Mouse (Mus musculus) liver, embryonic 16.5 days (tissue): Measurements from ENCODE around the gene Arhgef25. TPM values are rescaled to one million over a fixed set of nuclear protein-coding genes. Genes with fewer than 3 reads are reported as not detected.
A peak's percentile ranks its signal among the peaks of the same experiment; 100 is the strongest.

ENCODE experiments used
- ATAC-seq: fragments of 200-750 bp; cut with Nextera tagmentation; 2 replicates; pipeline ENCODE4 v1.8.0; 2017; ENCODE audit warnings: low read depth, mild to moderate bottlenecking, moderate number of reproducible peaks, moderate library complexity
- H3K27ac ChIP-seq: fragments of 300-500 bp; sonication (generic); 2 replicates; pipeline ENCODE4 v1.5.1; 2014; ENCODE audit warnings: mild to moderate bottlenecking, low read length
- H3K27me3 ChIP-seq: fragments of 300-500 bp; sonication (generic); 2 replicates; pipeline ENCODE4 v1.6.1; 2014; ENCODE audit warnings: low read depth, low read length, mixed read lengths; ENCODE audit not compliant: control insufficient read depth, insufficient read depth
- H3K36me3 ChIP-seq: fragments of 300-500 bp; sonication (generic); 2 replicates; pipeline ENCODE4 v1.6.1; 2014; ENCODE audit warnings: mild to moderate bottlenecking; ENCODE audit not compliant: control insufficient read depth, insufficient read depth
- H3K4me1 ChIP-seq: fragments of 300-500 bp; sonication (generic); 2 replicates; pipeline ENCODE4 v1.6.1; 2014; ENCODE audit warnings: low read depth, low read length, mixed read lengths; ENCODE audit not compliant: control insufficient read depth
- H3K4me2 ChIP-seq: fragments of 300-500 bp; sonication (generic); 2 replicates; pipeline ENCODE4 v1.6.1; 2014; ENCODE audit warnings: low read depth, low read length, mixed read lengths
- H3K4me3 ChIP-seq: fragments of 300-500 bp; sonication (generic); 2 replicates; pipeline ENCODE4 v1.5.1; 2014; ENCODE audit warnings: low read depth, mild to moderate bottlenecking, low read length
- H3K9ac ChIP-seq: fragments of 300-500 bp; sonication (generic); 2 replicates; pipeline ENCODE4 v1.6.1; 2014; ENCODE audit warnings: low read depth, low read length
- H3K9me3 ChIP-seq: fragments of 300-500 bp; sonication (generic); replicated peaks from 2 replicates; pipeline ENCODE4 v1.6.1; 2016; ENCODE audit warnings: low read length; ENCODE audit not compliant: control insufficient read depth
- WGBS: fragments of 180-500 bp; shearing (Covaris S2); extraction: QIAGEN DNeasy Blood & Tissue Kit; methylation state at CpG from one replicate; pipeline ENCODE4 v1.1.7; 2014; ENCODE audit not compliant: insufficient replicate concordance; 5-methylcytosine and 5-hydroxymethylcytosine counted together
- polyA plus RNA-seq: library from polyadenylated mRNA; unstranded; fragments of >200 nt; fragmentation: Nextera tagmentation; extraction: Ambion mirVana; gene quantifications from 2 replicates; pipeline ENCODE4 v1.2.1, GENCODE M21; 2015

Arhgef25 gene
- polyA plus RNA-seq, 1 experiment from 2014 or later: 5.7 TPM

GRCm38 (mm10) chr10:127225732-127226131 is 35.8 kb upstream of the Arhgef25 start:
- no peaks in the 10 kb centered on the region for H3K9me3 ChIP-seq
- H3K36me3 ChIP-seq: no peaks in the 10 kb centered on the region
- ATAC-seq: no peak
- no peak overlapping the region for H3K4me2 ChIP-seq
- H3K27me3 ChIP-seq: no peaks in the 10 kb centered on the region
- WGBS: 22% methylated on average over 10 of the region's 10 CpGs
- H3K9ac ChIP-seq: no peak overlapping the region
- H3K27ac ChIP-seq: no peak overlapping the region
- H3K4me1 ChIP-seq: no peaks in the 10 kb centered on the region; the same call in none of the 2 replicates
- no peak overlapping the region for H3K4me3 ChIP-seq

DNA sequence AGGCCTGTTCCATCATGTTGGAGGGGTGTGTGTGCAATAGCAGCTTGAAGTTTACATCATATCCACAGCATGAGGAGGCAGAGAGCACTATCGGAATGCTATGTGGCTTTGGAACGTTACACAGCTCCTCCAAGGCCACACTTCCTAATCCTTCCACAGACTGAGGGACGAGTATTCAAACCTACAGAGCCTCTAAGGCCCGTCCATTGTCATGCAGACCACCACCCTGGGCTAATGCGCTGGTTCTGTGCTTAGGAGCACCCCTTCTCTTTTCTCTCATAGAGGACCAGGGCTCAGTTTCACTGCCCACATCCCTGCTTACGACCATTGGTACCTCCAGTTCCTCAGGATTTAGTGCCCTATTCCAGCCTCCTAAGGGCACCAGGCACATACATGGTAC is 35.3 kb upstream of the Arhgef25 start:
- WGBS: 53% methylated on average over 6 of the region's 6 CpGs
- no peak overlapping the region for H3K4me2 ChIP-seq
- H3K9ac ChIP-seq: no peak overlapping the region
- ATAC-seq: no peak
- H3K36me3 ChIP-seq: no peaks in the 10 kb centered on the region
- H3K27ac ChIP-seq: no peak overlapping the region
- H3K4me1 ChIP-seq: no peaks in the 10 kb centered on the region; the same call in 1 of the 2 replicates
- H3K4me3 ChIP-seq: no peak overlapping the region
- H3K27me3 ChIP-seq: no peaks in the 10 kb centered on the region
- no peaks in the 10 kb centered on the region for H3K9me3 ChIP-seq

DNA sequence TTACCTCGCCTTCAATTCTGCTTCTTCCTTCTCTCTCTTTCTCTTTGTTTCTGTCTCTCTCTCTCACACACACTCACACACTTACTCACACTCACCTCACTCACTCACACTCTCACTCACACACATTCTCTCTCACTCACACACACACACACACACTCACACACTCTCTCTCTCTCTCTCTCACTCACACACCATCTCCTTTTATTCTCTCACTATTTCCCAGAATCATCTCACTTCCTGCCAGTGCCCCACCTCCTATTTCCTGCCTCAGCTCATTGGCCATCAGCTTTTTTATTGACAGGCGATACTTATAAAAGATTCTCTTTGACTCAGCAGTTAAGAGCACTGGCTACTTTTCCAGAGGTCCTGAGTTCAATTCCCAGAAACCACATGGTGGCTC is 28.5 kb upstream of the Arhgef25 start:
- H3K9ac ChIP-seq: no peak overlapping the region
- no peak overlapping the region for H3K27ac ChIP-seq
- H3K27me3 ChIP-seq: no peaks in the 10 kb centered on the region
- H3K9me3 ChIP-seq: no peaks in the 10 kb centered on the region
- 76% methylated on average over 2 of the region's 2 CpGs for WGBS
- no peaks in the 10 kb centered on the region; the same call in 1 of the 2 replicates for H3K4me1 ChIP-seq
- no peak overlapping the region for H3K4me3 ChIP-seq
- ATAC-seq: no peak
- H3K36me3 ChIP-seq: no peaks in the 10 kb centered on the region
- no peak overlapping the region for H3K4me2 ChIP-seq

- Histone ChIP-seq H3K36me3 (no peaks in the 10 kb centered on the region), H3K27me3 (no peaks in the 10 kb centered on the region), H3K27ac (no peak overlapping the region), H3K4me3 (no peak overlapping the region), H3K4me1 (no peaks in the 10 kb centered on the region; the same call in none of the 2 replicates), H3K4me2 (no peak overlapping the region), H3K9ac (no peak overlapping the region), H3K9me3 (no peaks in the 10 kb centered on the region)
- ATAC-seq: no peak
Observed at GRCm38 (mm10) chr10:127217177-127217576, 27.3 kb upstream of the Arhgef25 start.

DNA sequence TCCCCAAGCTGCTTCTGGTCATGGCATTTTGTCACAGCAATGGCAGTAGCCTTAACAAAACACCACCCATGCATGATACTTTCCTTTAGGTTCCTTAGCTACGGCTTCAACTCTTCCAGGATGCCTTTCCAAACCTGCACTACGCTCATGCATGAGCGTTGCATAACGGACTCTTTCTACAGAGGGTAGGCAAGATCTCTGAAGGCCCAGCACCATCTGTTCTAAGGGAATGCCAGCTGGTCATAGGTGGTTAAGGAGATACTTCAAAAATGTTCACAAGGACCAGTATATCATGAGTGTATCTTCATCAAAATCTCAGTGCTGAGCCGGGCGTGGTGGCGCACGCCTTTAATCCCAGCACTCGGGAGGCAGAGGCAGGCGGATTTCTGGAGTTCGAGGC is 26.6 kb upstream of the Arhgef25 start:
- peaks cover 4% of the 10 kb centered on the region for H3K4me1 ChIP-seq
- H3K27ac ChIP-seq: no peak overlapping the region
- no peaks in the 10 kb centered on the region for H3K36me3 ChIP-seq
- no peak overlapping the region for H3K4me2 ChIP-seq
- no peak for ATAC-seq
- 88% methylated on average over 11 of the region's 11 CpGs for WGBS
- H3K27me3 ChIP-seq: no peaks in the 10 kb centered on the region
- no peak overlapping the region for H3K9ac ChIP-seq
- no peaks in the 10 kb centered on the region for H3K9me3 ChIP-seq
- no peak overlapping the region for H3K4me3 ChIP-seq

GRCm38 (mm10) chr10:127214422-127214803 is 24.5 kb upstream of the Arhgef25 start:
- no peak for ATAC-seq
- no peak overlapping the region for H3K9ac ChIP-seq
- H3K9me3 ChIP-seq: no peaks in the 10 kb centered on the region
- no peaks in the 10 kb centered on the region for H3K36me3 ChIP-seq
- no peak overlapping the region for H3K27ac ChIP-seq
- H3K4me2 ChIP-seq: no peak overlapping the region
- WGBS: 14% methylated on average over 1 of the region's 1 CpGs
- H3K27me3 ChIP-seq: no peaks in the 10 kb centered on the region
- H3K4me3 ChIP-seq: no peak overlapping the region
- H3K4me1 ChIP-seq: peaks cover 18% of the 10 kb centered on the region

GRCm38 (mm10) chr10:127213704-127214421 is 24.0 kb upstream of the Arhgef25 start:
- Histone ChIP-seq H3K4me1 (peaks cover 23% of the 10 kb centered on the region), H3K9ac (no peak overlapping the region), H3K27me3 (no peaks in the 10 kb centered on the region), H3K9me3 (no peaks in the 10 kb centered on the region), H3K27ac (no peak overlapping the region), H3K4me2 (no peak overlapping the region), H3K36me3 (no peaks in the 10 kb centered on the region; the same call in 1 of the 2 replicates), H3K4me3 (no peak overlapping the region)
- no peak for ATAC-seq
- 71% methylated on average over 13 of the region's 13 CpGs for WGBS

GRCm38 (mm10) chr10:127213272-127213671 is 23.4 kb upstream of the Arhgef25 start:
- peaks cover 28% of the 10 kb centered on the region for H3K4me1 ChIP-seq
- no peaks in the 10 kb centered on the region for H3K27me3 ChIP-seq
- ATAC-seq: no peak
- H3K4me3 ChIP-seq: no peak overlapping the region
- no peak overlapping the region for H3K9ac ChIP-seq
- H3K27ac ChIP-seq: no peak overlapping the region
- H3K4me2 ChIP-seq: no peak overlapping the region
- 89% methylated on average over 8 of the region's 8 CpGs for WGBS
- H3K36me3 ChIP-seq: peaks cover 5% of the 10 kb centered on the region
- H3K9me3 ChIP-seq: no peaks in the 10 kb centered on the region

GRCm38 (mm10) chr10:127211414-127211854 is 21.6 kb upstream of the Arhgef25 start, which contains the start of gene Pip4k2c:
Pip4k2c (minus strand) TSS chr10:127211585.
- Histone ChIP-seq H3K27ac (peak within 1 kb of the TSS; percentile 89), H3K4me1 (peaks cover 36% of the 10 kb centered on the region), H3K9me3 (no peaks in the 10 kb centered on the region), H3K9ac (peak within 1 kb of the TSS; percentile 97), H3K4me3 (peak within 1 kb of the TSS; percentile 96), H3K36me3 (peaks cover 16% of the 10 kb centered on the region), H3K4me2 (peak within 1 kb of the TSS; percentile 89), H3K27me3 (no peaks in the 10 kb centered on the region)
- peak; percentile 95 for ATAC-seq
- WGBS: under 1% methylated on average over 47 of the region's 47 CpGs
